ENCODE assay signal across 17 mouse cellular contexts in the genomic region with DNA sequence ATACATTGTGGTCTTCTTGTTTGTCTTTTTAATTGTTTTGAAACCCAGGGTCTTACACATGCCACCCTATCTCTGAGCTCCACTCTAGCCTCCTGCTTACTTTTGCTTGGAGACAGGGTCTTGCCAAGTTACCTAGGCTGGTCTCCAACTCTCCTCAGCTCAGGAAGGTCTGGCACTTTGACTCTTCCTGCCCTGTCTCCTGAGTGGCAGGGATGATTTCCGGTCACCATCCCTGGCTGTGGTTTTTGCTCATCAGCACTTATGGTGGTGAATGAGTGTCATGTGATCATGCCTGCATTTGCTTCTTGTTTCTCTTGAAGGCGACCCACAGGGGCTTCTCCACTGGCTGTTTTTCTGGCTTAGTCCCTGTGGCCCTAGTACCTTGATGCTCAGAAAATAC. TPM values are rescaled to one million over a fixed set of nuclear protein-coding genes. Genes with fewer than 3 reads are reported as not detected.
"Had no signal": no experiment of that assay in that cellular context is flagged by ENCODE, and none has a peak within 500 bp of the region (broad histone marks: within the 10 kb centered on the region; RNA-seq: fewer than 3 reads in every experiment).

No protein-coding gene starts in this region.

- H3K27ac ChIP-seq: neural tube, embryonic 13.5 days; neural tube, embryonic 15.5 days; stomach, embryonic 15.5 days; stomach, postnatal 0 days had no signal

- H3K4me3 ChIP-seq: neural tube, embryonic 13.5 days; neural tube, embryonic 15.5 days; stomach, embryonic 15.5 days had no signal

- DNase-seq: retina, postnatal 1 day; right cerebral cortex, adult 18-20 months; right cerebral cortex, postnatal 14 days; right cerebral cortex, postnatal 25 days; right cerebral cortex, postnatal 4 days; spleen, adult 18-20 months; thymus, adult 18-20 months; thymus, adult 2 months; thymus, postnatal 14 days; thymus, postnatal 25 days; thymus, postnatal 36 days; thymus, postnatal 4 days had no signal

- H3K36me3 ChIP-seq: neural tube, embryonic 13.5 days; neural tube, embryonic 15.5 days; stomach, embryonic 15.5 days had no signal

- H3K27me3 ChIP-seq: neural tube, embryonic 13.5 days; neural tube, embryonic 15.5 days; stomach, embryonic 15.5 days had no signal

RNA-seq across cellular contexts. Expression of a gene that starts 29.4 kb away (rescaled TPM):
- polyA plus RNA-seq: neural tube, embryonic 14.5 days had no signal
